Mouse (Mus musculus): ENCODE measurements around the gene Enpp5.

DNA sequence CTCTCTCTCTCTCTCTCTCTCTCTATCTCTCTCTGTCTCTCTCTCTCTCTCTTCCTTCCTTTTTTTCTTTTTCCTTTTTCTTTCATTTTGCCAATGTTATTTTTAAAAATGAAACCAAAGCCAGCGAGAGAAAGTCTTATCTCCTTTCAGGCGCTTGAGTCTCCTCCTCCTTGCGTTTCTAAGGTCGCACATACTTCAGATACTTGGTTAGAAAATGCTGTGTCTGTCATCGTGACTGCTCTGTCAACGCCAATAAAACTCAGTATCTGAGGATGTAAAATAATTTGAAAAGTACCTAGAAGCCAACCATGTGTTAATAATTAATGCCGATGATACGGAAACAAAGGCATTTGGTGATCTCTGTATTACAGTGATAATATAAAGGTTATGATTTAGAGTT is 57.4 kb downstream of the Enpp5 start:
- TF ChIP-seq CTCF (IDR thresholded peaks at IDR 0.05; ENCODE audit: insufficient read depth, low read length): no peak
- TF ChIP-seq POLR2A (IDR thresholded peaks at IDR 0.05; ENCODE audit: borderline replicate concordance, extremely low read depth, low read depth, low read length): no peak

Measured in lung, adult 2 months (tissue).